Mouse (Mus musculus): ENCODE measurements around the gene Sdr9c7.
"Not testable (repeated sequence)": the region's sequence is repeated elsewhere in the genome, so short reads cannot be mapped to it uniquely, and the experiment has no call there.

The Sdr9c7 gene

DNA sequence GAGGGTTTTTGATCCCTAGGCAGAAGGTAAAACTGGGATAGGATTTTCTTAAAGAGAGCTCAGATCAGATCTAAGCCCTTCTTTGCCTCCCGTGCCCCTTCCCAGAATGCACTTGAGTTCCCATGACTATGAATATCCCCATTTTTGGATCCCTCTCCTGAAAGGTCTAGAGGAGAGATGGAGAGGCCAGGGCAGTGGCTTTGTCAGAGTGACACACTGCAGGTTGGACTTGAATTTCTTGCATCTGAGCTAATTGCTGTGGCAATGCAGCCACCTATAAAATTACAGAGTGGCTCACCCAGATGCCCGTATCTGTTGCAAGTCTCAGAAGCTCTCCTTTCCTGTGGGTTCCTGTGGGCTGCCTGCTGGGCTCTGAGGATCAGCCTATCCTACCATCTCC lies at the start of gene Sdr9c7:
TSS of gene Sdr9c7 (plus strand) at position 301 of the 400 bp plus-strand sequence.
- no peak for DNase-seq (ENCODE audit: low spot score in 2 of 2)

DNA sequence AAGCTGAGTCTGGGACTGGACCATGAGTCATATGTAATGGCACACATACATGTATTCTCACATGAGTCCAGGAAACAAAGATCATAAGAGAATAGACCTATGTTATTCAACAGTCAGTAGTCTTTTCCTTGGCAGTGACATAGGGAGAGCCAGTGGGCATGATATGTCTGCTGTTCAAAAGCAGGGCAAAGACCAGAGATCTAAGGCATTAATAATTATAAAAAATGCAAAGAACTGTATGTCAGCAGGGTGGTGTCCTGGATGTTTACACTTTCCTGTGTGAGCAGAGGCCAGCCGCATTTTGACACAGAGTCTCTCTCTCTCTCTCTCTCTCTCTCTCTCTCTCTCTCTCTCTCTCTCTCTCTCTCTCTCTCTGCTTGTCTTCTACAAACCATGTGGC lies 48.7 kb upstream of the Sdr9c7 start, which contains the start of gene Rdh19:
TSS of gene Rdh19 (plus strand) at position 301 of the 400 bp plus-strand sequence.
- no peak for DNase-seq (ENCODE audit: low spot score in 2 of 2)

DNA sequence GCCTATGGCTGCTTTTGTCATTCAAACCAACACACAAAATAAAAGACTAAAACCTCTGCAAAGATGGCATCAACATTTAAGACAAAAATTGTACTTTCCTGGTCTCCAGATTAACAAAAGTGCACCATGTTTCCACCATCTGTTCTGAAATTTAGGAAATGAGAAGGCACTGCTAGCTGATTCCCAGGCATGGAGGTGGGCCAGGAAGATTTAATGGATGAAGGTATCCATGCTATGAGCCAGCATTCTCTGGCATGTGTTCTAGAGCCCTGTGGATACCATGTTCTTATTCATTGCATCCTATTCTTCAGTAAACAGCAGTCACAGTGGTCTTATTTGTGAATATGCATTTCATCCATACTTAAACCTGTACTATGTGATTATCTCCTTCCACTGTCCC lies 41.9 kb upstream of the Sdr9c7 start:
- no peak for DNase-seq (ENCODE audit: low spot score in 2 of 2)

DNA sequence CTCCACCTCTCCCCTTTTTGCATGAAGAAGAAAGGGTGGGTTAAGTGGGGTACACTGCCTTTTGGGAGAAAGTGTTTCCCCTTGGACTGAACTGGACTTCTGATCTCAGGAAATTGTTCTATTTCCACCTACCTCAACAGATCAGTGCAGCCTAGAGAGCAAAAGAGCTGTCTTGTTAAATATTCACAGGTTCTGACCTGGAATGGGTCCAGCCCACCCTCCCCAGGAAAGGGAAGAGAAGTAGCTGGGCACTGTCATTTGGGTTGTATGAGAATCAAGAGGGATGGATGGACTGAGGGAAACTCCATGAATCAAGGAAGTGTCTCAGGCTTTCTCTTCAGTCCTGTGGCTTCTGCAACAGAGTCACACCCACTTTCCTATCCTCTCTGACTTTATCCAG lies 33.4 kb upstream of the Sdr9c7 start:
- no peak for DNase-seq (ENCODE audit: low spot score in 2 of 2)

DNA sequence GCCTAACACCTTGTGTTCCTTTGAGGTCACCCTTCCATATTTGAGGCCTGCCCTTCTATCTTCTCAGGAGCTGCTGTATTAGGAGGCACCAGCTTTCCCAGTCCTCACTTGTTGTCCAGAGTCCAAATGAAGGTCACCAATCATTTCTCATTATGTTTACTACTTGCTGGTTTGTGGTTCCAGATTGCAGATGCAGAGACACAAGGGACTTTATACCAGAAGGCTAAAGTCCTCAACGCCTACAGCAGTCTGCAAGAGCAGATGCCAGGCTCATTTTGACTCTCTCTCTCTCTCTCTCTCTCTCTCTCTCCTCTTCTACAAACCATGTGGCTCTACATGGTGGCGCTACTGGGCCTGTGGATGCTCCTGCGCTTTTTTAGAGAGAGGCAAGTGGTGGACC lies 32.1 kb upstream of the Sdr9c7 start, which contains the start of gene Rdh16f2:
TSS of gene Rdh16f2 (plus strand) at position 243 of the 400 bp plus-strand sequence.
- no peak for DNase-seq (ENCODE audit: low spot score in 2 of 2)

DNA sequence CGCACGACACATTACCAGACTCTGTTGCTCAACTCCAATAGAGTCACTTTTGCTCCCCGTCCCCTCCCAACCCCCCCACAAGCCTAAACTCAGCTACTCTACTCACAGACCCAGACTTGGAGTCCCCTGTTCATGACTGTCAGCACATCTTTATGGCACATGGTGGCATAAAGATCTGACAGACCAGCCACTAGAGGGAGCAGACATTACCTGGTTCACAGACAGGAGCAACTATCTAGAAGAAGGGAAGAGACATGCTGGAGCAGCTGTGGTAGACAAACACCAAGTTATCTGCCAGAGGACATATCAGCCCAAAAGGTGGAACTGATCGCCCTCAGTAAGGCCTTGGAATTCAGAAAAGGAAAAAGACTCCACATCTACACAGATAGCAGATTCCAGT lies 25.8 kb upstream of the Sdr9c7 start:
- DNase-seq (ENCODE audit: low spot score in 2 of 2): peak in 1 of 2 experiments; percentile 7

DNA sequence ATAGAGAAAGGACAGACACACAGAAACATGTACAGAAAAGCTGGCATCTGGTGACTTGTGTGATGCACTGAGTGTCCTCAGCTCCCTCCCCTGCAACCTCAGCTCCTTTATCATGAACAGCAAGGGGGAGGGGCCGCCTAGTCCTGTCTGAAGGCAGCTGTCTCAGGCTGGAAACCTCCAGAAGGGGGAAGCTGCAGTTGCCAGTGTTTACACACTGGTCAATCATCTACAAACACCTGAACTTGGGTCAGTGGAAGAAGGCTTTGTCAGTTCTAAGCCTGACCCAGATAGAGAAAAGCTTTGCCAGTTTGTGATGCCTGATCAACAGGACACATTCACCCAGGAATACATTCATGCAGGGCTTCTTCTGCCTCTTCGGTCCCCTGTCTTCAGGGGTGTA lies 20.6 kb upstream of the Sdr9c7 start:
- DNase-seq (ENCODE audit: low spot score in 2 of 2): no peak

DNA sequence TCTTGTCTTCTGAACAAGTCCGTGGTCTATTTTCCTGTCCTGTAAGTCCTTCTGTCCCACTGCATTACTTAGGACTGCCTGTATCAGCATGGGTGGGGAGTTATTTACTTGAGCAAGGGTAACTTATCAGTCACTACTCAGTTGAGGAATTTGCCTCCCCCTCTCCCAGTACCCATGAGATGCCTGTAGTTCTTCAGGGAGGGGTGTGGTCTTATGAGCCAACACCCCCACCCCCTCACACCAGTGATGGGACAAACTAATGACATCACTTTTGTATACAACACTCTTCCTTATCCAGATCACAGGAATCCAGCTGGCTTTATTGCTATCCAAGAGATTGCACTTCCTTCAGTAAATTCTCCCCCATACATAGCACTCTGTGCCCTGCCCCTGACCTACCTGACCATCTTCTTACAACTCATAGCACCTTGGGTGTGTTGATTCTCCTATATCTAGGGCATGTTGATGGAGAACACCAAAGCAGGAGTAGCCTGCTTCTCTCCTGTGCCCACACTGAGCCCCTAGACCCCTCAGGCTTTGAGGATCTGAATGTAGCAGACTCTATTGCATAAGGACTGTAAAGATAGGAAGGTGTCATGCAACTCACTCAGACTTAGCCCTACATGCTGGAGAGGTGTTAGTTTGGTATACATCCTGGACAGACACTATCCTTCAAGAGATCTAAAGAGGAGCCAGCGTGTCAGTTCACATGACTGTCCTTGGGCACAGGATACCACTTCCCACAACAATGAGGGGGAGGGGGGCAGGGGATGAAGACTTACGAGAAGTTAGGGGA lies 19.9 kb upstream of the Sdr9c7 start:
- no peak for DNase-seq (ENCODE audit: low spot score in 2 of 2)

DNA sequence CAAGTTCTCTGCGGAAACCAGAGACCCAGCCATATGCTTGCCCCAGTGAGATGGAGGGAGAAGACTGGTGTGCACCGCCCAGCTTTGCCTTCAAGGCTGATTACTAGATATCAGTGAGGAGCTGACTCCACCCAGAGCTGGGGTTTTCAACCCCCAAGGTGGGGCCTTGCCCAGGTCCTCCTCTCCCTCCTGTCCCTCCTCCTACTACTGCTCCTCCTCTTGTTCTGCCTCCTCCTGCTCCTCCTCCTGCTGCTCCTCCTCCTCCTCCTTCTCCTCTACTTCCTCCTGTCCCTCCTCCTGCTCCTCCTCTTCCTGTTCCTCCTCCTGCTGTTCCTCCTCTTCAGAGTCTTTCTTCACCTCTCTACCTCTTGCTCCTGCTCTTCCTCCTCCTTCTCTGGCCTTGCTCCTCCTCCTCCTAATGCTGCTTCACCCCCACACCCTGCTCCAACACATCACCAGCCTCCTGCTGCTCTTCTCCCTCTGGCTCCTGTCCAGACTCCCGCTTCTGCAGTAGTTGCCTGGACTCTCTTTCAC lies 19.1 kb upstream of the Sdr9c7 start:
- peak in 1 of 2 experiments; percentile 15 for DNase-seq (ENCODE audit: low spot score in 2 of 2)

DNA sequence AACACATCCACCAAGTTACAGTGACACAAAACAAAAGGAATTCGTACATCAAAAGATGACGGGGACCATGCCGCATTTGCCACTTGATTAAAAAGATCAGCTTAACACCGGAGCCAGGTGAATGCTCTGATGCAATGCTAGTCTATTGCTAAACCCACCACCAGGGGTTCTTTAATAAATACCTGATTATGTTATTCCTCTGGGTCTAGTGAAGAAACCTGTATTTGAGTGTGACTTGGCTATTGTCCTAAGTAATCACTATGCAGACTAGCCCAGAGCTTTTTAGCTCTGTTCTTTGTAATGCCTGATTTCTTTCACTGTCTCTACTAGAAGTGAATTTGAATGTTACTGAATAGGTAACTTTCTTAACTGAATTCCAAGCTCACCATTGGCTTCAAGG lies 17.3 kb upstream of the Sdr9c7 start:
- DNase-seq (ENCODE audit: low spot score in 2 of 2): no peak

DNA sequence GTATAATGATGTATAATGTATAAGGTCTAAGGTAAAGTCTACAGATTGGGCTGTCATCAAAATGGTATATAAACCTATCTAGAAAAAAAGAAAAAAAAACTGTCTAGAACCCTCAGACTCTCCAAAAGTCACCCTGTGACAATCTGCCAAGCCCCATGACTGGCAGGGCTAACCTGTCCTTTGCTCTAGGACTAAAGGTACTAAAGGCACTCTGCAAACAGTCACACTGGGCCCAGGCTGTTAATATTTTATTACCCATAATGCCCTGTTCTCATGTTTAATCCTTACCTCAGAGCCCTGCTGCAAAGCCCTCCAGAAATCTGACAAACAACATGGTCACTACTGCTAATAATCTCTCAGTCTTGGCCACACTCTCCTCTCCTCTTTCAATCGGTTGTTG lies 11.8 kb upstream of the Sdr9c7 start:
- no peak for DNase-seq (ENCODE audit: low spot score in 2 of 2)

DNA sequence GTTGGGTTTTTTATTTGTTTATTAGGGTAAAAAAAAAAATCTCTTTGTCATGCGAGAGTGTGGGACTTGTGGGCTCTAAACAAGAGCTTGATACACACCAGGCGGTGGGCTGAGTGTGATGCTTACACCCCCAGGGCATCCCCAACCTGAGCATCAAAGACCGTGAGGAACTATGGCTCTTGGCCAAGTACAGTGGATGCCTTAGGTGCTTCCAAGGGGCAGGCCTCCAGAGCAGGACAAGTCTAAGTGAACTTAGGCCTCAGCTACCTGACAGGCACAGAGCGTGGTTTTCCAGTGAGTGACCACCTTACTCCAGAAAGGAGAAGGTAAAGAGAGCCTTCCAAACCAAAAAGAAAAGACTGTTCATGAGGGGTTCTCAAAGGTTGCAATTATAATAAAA lies 11.3 kb upstream of the Sdr9c7 start:
- DNase-seq (ENCODE audit: low spot score in 2 of 2): no peak

DNA sequence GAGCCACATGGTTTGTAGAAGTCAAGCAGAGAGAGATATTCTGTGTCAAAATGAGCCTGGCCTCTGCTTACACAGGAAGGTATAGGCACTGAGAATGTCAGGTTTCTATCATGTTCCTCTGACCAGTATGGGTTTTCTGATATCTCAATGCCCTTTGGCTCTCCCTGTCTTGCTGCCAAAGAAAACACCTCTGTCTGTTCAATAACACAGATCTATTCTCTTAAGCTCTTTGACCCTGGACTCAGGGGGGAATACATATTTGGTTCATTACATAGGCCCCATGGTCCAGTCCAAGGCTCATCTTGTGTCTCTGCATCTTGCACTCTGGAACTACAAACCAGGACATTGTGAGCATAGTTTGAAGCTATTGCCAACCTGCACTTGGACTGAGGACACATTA lies 9.7 kb upstream of the Sdr9c7 start, which contains the start of gene Rdh7:
TSS of gene Rdh7 (minus strand) at position 213 of the 400 bp plus-strand sequence.
- DNase-seq (ENCODE audit: low spot score in 2 of 2): no peak

DNA sequence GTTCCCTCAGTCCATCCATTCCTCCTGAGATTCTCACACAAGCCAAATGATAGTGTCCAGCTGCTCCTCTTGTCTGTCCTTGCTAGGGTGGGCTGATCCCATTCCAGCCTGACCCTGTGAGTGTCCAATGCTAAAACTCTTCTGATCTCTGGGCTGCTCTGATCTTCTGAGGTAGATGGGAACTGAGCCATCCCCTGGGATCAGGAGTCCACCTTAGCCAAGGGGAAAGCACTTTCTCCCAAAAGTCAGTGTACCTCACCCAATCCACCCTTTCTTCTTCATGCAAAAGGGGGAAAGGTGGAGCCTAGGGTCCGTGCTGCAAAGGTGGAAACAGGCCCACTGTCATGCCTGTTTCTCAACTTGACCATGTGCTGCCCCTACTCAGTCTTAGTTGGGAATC lies 6.8 kb upstream of the Sdr9c7 start:
- no peak for DNase-seq (ENCODE audit: low spot score in 2 of 2)

DNA sequence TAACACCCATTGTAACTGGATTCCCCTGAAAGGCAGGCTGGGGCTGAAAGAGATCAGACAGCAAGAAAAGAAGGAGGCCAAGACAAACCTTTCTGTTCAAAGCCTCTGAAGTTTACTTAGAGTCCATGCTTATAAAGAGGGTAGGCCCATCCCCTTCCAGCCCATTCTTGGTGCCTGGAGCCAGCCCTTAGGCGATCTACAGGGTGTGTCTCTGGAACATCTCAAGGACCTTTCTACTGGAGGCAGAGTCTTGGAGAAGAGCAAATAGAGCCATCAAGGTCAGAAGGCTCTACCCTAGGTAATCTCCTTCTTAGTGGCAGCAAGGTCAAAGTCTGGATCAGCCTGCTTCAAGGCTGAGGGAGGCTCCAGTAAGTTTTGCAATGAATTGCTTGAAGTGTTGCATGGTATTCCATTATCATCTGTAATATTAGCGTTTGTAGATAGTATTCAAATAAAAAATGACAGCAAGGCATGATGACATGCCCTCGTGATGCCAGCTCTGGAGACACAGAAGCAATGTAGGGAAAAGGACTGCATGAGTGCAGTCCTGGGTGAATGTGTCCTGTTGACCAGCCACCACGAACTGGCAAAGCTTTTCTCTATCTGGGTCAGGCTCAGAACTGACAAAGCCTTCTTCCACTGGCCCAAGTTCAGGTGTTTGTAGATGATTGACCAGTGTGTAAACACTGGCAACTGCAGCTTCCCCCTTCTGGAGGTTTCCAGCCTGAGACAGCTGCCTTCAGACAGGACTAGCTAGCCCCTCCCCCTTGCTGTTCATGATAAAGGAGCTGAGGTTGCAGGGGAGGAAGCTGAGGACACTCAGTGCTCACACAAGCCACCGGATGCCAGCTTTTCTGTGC lies 4.9 kb upstream of the Sdr9c7 start:
- not testable (repeated sequence) for DNase-seq (ENCODE audit: low spot score in 2 of 2)

DNA sequence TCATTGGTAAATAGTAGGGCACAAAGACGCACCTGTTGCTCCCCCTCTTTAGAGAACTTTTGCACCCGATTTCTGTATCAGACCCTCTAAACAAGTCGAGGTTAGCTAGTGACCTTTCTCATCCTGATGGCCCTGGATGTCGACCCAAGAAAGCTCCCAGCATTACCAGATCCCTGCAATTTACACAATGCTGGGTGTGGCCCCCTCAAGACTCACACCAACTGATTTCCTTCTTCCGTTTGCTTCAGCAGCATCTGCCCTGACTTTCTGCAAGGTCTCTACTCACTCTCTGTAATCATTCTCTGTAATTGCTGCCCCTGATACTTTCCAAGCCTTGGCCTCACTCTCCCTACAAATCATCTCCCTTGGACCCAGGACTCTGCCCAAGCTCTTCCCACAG lies 1.6 kb upstream of the Sdr9c7 start:
- DNase-seq (ENCODE audit: low spot score in 2 of 2): no peak

DNA sequence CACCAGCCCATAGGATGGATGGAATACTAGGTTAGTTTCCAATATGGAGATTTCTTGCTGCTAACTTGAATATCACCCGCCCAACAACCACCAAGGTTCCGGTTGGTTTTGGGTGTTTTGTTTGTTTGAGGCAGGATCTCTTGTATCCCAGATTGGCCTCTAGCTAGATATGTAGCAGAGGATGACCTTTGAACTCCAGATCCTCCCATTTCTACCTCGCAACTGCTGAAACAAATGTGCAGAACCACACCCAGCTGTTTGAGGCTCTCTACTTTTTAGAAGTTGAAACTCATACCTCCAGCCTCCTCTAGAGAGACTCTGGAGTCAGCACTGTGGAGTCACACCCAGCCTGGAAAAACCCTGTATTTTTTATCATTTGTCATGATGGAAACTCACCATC lies 812 bp upstream of the Sdr9c7 start:
- no peak for DNase-seq (ENCODE audit: low spot score in 2 of 2)

DNA sequence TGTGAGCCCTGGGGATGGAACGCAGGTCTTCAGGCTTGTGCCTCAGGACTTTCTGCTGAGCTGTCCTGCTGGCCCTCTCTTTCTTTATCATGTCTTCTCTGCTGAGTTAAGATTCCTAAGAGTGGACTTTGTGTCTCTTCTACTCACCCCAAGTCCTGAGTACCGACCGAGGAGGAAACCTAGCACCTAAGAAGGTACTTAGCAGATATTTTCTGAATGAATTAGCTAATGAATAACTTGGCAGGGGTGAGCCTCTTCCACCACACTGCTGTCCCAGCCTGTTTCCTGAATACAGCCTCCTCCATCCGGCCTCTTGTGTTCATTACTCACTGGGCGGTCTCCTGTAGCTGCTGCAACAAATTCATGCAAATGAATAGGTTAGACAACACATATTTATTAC lies 1.5 kb downstream of the Sdr9c7 start:
- DNase-seq (ENCODE audit: low spot score in 2 of 2): no peak

DNA sequence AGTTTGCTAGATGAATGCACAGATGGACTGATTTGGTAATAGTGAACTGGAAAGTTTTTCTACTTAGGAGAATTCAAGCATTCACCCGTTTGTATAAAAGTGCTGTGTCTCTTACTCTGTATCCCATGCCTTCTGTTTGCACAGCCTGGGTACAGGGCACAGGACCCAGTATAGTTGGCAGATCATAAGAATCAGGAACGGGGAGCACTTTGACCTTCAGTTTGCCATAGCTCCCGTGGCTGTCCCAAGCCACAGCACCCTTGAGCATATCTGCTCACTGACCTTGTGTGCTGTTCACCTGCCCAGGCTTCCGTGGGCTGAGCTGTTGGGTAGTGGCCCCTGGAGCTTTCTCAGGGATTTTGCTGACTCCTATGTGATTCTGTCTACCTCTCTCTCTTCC lies 3.4 kb downstream of the Sdr9c7 start:
- DNase-seq (ENCODE audit: low spot score in 2 of 2): no peak

DNA sequence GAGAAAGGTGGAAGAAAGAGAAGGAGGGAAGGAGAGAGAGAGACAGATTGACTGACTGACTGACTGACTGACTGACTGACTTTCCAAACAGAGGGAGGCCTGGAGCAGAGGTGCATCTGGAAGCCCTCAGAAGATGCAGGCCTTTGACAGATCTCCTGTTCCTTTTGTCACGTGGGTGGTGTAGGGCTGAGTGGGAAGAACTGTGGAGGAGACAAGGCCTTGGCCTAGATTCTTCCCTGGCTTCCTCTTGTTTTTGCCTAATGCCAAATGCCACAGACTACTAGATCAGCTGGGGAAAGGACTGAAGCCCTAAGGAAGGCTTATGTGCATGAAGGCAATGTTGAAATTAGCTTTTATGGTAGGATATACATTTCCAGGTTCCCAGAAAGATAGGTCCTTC lies 4.8 kb downstream of the Sdr9c7 start:
- no peak for DNase-seq (ENCODE audit: low spot score in 2 of 2)

DNA sequence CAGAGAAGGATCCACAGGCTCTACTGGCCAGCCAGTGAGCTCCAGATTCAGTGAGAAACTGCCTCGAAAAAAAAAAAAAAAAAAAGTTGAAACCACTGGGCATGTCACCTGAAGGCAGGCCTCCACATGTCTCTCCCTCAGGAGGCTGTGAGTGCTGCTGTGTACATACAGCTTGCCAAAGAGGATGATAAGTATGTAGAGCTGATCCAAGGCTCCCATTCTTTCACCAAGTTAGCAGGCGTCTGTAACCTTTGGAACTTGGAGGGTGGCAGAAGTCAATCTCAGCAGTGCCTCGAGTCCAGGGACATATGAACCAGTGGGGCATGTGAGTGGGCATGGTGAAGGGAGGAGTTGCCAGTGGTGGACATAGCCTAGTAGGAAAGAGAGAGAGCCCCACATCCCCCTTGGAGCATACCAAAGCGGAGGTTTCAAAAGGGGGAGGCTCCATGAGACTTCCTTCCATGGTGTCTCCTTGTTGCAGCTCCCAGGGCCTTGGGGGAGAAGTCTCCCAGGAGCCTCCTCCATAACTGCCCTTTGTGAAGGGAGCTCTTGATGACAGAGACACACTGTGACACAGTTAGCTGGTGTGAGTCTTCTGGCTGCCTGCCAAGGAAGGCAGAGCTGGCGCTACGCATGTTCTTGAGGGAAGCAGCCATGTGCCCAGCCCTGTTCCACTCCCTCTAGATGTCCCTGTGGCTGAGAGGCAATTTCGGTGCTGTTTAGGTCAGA lies 6.6 kb downstream of the Sdr9c7 start:
- no peak for DNase-seq (ENCODE audit: low spot score in 2 of 2)

DNA sequence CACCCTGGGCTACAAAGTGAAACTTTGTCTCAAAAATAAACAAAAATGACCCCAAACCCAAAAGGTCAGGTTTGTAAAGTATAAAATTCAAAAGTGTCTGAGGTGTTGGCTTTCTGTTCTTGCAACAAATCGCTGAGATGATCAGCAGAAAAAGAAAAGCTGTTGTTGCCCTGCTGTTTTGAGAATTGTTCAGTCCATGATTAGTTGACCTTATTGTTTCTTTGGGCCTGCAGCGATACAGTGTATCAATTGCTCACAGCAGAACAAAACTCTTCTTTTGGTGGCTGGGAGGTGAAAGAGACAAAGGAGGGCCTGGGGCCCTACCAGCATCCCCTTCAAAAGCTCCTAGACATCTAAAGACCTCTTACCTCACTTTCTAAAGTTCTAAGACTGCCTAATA lies 7.8 kb downstream of the Sdr9c7 start:
- no peak for DNase-seq (ENCODE audit: low spot score in 2 of 2)

All from left cerebral cortex, adult 9 months (tissue).